Mouse (Mus musculus) neural tube, embryonic 11.5 days (tissue): ENCODE measurements at regions not wholly inside any gene's neighbourhood (a gene's known extent, or its start where the extent isn't known, plus 50 kb on each side); places are given as distances from the start of the nearest gene placed in this dataset.

ENCODE experiments used
- ATAC-seq: fragments of 200-750 bp; cut with Nextera tagmentation; 2 replicates; pipeline ENCODE4 v1.8.0; 2017; ENCODE audit warnings: moderate number of reproducible peaks, mild to moderate bottlenecking, moderate TSS enrichment, moderate library complexity; ENCODE audit not compliant: insufficient read depth, low FRiP score, low TSS enrichment
- DNase-seq: peaks from one replicate; pipeline ENCODE4 v3.0.0-alpha.2; 2015; ENCODE audit warnings: low spot score
- H3K27ac ChIP-seq: fragments of 300-500 bp; sonication (generic); 2 replicates; pipeline ENCODE4 v1.5.1; 2014; ENCODE audit warnings: low read depth, mild to moderate bottlenecking, low read length
- H3K27me3 ChIP-seq: fragments of 300-500 bp; sonication (generic); 2 replicates; pipeline ENCODE4 v1.6.1; 2014; ENCODE audit warnings: mild to moderate bottlenecking, low read length, mixed read lengths; ENCODE audit not compliant: control insufficient read depth, insufficient read depth
- H3K36me3 ChIP-seq: fragments of 300-500 bp; sonication (generic); 2 replicates; pipeline ENCODE4 v1.6.1; 2014; ENCODE audit warnings: mild to moderate bottlenecking, low read length, moderate library complexity, mixed read lengths; ENCODE audit not compliant: control insufficient read depth, insufficient read depth
- H3K4me1 ChIP-seq: fragments of 300-500 bp; sonication (generic); 2 replicates; pipeline ENCODE4 v1.6.1; 2014; ENCODE audit warnings: low read length, mixed read lengths; ENCODE audit not compliant: control insufficient read depth, insufficient read depth
- H3K4me2 ChIP-seq: fragments of 300-500 bp; sonication (generic); 2 replicates; pipeline ENCODE4 v1.6.1; 2014; ENCODE audit warnings: low read depth, mild to moderate bottlenecking, moderate library complexity
- H3K4me3 ChIP-seq: fragments of 300-500 bp; sonication (generic); 2 replicates; pipeline ENCODE4 v1.5.1; 2014; ENCODE audit warnings: low read depth, low read length
- H3K9ac ChIP-seq: fragments of 300-500 bp; sonication (generic); 2 replicates; pipeline ENCODE4 v1.6.1; 2014; ENCODE audit warnings: mild to moderate bottlenecking, low read length
- H3K9me3 ChIP-seq: fragments of 300-500 bp; sonication (generic); 2 replicates; pipeline ENCODE4 v1.6.1; 2016; ENCODE audit warnings: low read length; ENCODE audit not compliant: control insufficient read depth
- WGBS: fragments of 180-500 bp; shearing (Covaris S2); extraction: QIAGEN DNeasy Blood & Tissue Kit; methylation state at CpG from one replicate; pipeline ENCODE4 v1.1.7; 2014; 5-methylcytosine and 5-hydroxymethylcytosine counted together

DNA sequence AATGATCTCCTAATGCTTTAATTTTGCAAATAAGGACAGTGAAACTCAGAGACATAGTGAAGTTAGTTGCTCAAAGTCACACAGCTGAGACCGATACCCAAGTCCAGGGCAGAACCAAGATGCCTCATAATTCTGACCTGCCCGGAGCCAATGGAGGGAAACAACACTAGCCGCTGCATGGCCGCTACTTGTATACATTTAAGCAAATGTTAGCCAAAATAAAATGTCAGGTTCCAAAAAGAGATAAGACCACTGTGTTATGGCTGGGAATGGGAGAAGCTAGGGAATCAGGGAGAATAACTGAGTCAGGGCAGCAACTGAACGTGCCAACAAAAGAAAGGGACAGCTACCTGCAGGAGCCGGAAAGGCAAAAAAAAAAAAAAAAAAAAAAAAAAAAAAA is 97.4 kb downstream of the Dad1 start:
- H3K4me2 ChIP-seq, result no peak overlapping the region
- H3K9me3 ChIP-seq, result no peaks in the 10 kb centered on the region
- ATAC-seq (no peak), DNase-seq (no peak)
- H3K27ac ChIP-seq, result no peak overlapping the region
- no peaks in the 10 kb centered on the region for H3K4me1 ChIP-seq
- H3K27me3 ChIP-seq, result no peaks in the 10 kb centered on the region
- no peaks in the 10 kb centered on the region for H3K36me3 ChIP-seq
- H3K9ac ChIP-seq, result no peak overlapping the region
- H3K4me3 ChIP-seq, result no peak overlapping the region
- WGBS, result 92% methylated on average over 6 of the region's 6 CpGs

DNA sequence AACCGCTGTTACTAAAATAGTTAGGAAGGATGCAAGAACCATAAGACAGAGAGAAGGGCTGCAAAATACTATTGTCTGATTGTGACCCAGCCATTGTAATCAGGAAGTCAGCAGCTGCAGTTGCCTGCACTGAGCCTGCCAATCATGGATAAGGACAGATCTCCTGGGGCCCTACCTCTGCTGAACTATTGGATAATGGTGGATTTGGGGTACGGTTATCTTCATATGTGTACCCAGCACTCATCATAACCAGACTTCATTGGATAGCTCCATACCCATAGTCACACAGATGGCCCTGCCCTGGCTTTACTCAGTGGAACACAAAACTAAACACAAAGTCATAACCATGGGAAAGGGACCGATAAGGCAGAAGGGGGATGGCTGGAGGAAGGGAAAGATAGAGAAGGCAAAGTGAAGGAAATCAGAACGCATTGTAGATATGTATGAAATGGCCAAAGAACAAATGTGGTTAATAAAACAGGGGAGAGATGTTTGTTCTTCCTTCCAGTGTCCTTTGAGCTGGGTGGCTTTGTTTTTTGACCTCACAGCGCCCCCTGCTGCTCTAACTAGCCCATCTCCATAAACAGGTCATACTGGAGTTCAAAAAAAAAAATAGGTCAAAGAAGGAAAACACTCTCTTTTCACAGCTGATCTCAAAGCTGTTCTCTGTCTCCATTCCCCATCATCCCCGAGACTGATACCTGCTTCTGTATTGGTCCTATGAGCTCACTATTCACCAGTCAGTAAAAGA is 101.2 kb downstream of the Dad1 start:
- DNase-seq (peak; percentile 72), ATAC-seq (no peak)
- Histone ChIP-seq H3K27me3 (no peaks in the 10 kb centered on the region), H3K4me1 (no peaks in the 10 kb centered on the region), H3K27ac (no peak overlapping the region), H3K36me3 (no peaks in the 10 kb centered on the region), H3K4me2 (no peak overlapping the region), H3K9ac (no peak overlapping the region), H3K4me3 (no peak overlapping the region), H3K9me3 (no peaks in the 10 kb centered on the region)
- WGBS, result 49% methylated on average over 6 of the region's 6 CpGs

DNA sequence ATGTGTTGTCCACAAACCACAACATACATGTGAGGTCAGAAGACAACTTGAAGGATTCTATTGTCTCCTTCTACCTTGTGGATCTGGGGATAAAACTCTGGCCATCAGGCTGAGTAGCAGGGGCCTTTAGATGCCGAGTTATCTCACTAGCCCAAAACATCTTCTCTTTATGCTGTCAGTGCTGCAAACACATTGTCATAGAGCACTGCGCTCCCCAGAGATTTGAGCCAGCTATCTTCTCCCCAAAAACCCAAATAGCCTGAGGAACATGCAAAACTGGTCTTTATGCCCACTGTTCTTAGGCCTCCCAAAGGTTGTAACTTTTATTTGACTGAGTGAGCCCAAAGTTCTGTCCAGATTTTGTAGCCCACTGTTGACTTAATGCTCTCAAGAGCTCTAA is 102.0 kb downstream of the Dad1 start:
- no peaks in the 10 kb centered on the region for H3K27me3 ChIP-seq
- DNase-seq (no peak), ATAC-seq (no peak)
- WGBS, result 95% methylated on average over 2 of the region's 2 CpGs
- no peaks in the 10 kb centered on the region for H3K4me1 ChIP-seq
- H3K27ac ChIP-seq, result no peak overlapping the region
- H3K9ac ChIP-seq, result no peak overlapping the region
- no peaks in the 10 kb centered on the region for H3K9me3 ChIP-seq
- H3K36me3 ChIP-seq, result no peaks in the 10 kb centered on the region
- H3K4me3 ChIP-seq, result no peak overlapping the region
- no peak overlapping the region for H3K4me2 ChIP-seq

DNA sequence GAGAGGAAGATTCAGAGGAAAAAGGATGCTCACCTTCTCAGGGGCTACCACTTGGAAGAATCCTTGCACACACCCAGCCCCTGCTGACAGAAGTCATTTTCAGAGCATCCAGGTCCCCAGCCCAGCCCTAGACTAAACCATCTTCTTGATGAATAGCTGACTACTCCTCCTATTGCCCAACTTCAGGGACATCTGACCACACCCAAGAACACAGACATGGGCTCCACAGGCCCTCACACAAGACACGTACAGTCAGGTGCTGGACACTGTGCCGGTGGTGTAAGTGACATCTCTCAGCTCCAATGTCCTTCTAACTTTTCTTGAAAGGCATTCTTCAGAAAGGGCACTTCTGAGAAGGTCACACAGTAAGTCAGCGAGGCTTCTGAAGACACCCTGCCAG is 102.6 kb downstream of the Dad1 start:
- no peaks in the 10 kb centered on the region for H3K36me3 ChIP-seq
- H3K27me3 ChIP-seq, result no peaks in the 10 kb centered on the region
- no peak overlapping the region for H3K9ac ChIP-seq
- no peak overlapping the region for H3K4me2 ChIP-seq
- no peak for ATAC-seq
- no peak for DNase-seq
- H3K9me3 ChIP-seq, result no peaks in the 10 kb centered on the region
- no peaks in the 10 kb centered on the region for H3K4me1 ChIP-seq
- no peak overlapping the region for H3K4me3 ChIP-seq
- WGBS, result 94% methylated on average over 3 of the region's 3 CpGs
- H3K27ac ChIP-seq, result no peak overlapping the region

DNA sequence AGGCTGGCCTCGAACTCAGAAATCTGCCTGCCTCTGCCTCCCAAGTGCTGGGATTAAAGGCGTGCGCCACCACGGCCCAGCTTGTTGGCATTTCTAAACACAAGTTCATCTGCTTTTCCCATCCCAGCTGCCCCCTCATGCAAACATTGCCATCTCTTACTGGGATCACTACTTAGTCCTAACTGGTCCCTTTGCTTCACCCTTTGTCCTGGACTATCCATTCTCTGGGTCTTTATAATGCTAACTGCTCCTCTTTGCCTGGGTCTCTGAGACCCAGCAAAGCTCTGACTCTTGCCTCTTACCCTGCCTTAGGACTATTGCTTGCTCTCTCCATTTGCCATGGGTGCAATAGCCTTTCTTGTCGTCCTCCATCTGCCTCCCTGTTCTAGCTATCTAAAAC is 103.7 kb downstream of the Dad1 start:
- Histone ChIP-seq H3K27me3 (no peaks in the 10 kb centered on the region), H3K9me3 (no peaks in the 10 kb centered on the region), H3K9ac (no peak overlapping the region), H3K4me2 (no peak overlapping the region), H3K4me3 (no peak overlapping the region), H3K27ac (no peak overlapping the region), H3K36me3 (no peaks in the 10 kb centered on the region), H3K4me1 (no peaks in the 10 kb centered on the region)
- no peak for ATAC-seq
- WGBS, result 88% methylated on average over 5 of the region's 5 CpGs
- DNase-seq, result no peak

DNA sequence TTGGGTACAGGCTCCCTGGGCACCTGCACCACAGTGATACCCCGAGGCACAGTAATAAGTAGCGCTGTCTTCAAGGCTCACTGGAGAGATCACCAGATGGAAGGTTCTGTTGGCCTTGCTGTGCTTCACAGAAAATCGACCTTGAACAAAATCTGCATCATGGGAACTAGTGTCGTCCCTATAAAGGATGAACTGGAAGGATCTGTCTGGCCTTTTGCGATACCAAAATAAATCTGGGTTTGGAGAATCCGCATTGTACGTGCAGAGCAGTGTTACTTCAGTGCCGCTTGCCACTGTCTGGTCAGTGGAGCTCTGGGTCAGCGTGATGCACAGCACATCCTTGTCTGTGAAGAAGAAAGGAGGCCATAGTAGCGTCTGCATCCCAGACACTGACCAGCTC is 105.3 kb downstream of the Dad1 start:
- no peaks in the 10 kb centered on the region for H3K27me3 ChIP-seq
- no peak for ATAC-seq
- WGBS, result 92% methylated on average over 10 of the region's 10 CpGs
- no peak overlapping the region for H3K27ac ChIP-seq
- no peak overlapping the region for H3K4me3 ChIP-seq
- no peak overlapping the region for H3K4me2 ChIP-seq
- H3K9me3 ChIP-seq, result no peaks in the 10 kb centered on the region
- no peak overlapping the region for H3K9ac ChIP-seq
- no peaks in the 10 kb centered on the region for H3K36me3 ChIP-seq
- no peak for DNase-seq
- H3K4me1 ChIP-seq, result no peaks in the 10 kb centered on the region

DNA sequence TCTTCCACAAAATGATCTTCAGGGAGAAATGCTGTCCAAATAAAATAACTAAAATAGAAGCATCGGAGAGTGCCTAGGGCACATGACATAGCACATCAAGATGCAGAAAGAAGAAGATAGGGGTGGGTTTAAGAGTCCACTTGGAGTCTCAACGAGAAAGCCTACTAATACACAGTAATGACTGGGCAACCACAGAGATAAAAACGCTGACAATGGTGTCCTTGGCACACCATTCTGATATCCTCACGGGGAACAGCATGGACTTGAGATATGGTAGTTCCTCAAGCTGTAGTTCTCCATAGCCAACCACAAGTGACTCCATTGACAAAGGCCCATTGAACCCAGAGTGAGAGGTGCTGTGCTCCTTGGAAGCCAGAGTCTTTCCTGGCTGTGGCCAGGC is 105.8 kb downstream of the Dad1 start:
- DNase-seq, result no peak
- no peak for ATAC-seq
- 95% methylated on average over 4 of the region's 4 CpGs for WGBS

DNA sequence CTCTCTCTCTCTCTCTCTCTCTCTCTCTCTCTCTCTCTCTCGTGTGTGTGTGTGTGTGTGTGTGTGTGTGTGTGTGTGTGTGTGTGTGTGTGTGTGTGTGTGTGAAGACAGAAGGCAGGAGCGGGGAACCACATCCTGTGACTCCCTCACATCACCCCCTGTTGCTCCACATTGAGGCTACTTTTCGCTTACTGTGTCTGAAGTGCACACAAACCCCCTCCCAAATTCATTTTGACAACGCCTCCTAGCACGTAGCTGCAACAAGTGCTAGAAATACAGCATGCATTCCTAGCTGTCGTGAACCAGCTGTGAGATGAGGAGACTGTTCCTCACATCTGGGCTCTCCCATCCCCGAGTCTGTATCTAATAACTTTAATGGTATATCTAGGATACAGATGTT is 106.4 kb downstream of the Dad1 start:
- ATAC-seq (no peak), DNase-seq (no peak)
- Histone ChIP-seq H3K36me3 (no peaks in the 10 kb centered on the region), H3K4me1 (no peaks in the 10 kb centered on the region), H3K9me3 (no peaks in the 10 kb centered on the region), H3K4me2 (no peak overlapping the region), H3K4me3 (no peak overlapping the region), H3K9ac (no peak overlapping the region), H3K27me3 (no peaks in the 10 kb centered on the region), H3K27ac (no peak overlapping the region)
- 79% methylated on average over 6 of the region's 7 CpGs for WGBS

More for the DNA sequence above, 105.8 kb downstream of the Dad1 start:
- Histone ChIP-seq H3K4me2 (no peak overlapping the region), H3K27me3 (no peaks in the 10 kb centered on the region), H3K4me3 (no peak overlapping the region), H3K4me1 (no peaks in the 10 kb centered on the region), H3K9me3 (no peaks in the 10 kb centered on the region), H3K36me3 (no peaks in the 10 kb centered on the region), H3K27ac (no peak overlapping the region), H3K9ac (no peak overlapping the region)
